Comparison of ENCODE assay signal across 16 mouse cellular contexts in genomic region chr7:68012123-68012474, GRCm38 (mm10). TPM values are rescaled to one million over a fixed set of nuclear protein-coding genes. Genes with fewer than 3 reads are reported as not detected.
DNase-seq lines count a peak whose midpoint lies in the region; ATAC-seq and TF ChIP-seq lines count a peak whose summit lies in the region.
"Had no signal": no experiment of that assay in that cellular context is flagged by ENCODE, and none has a peak within 500 bp of the region (broad histone marks: within the 10 kb centered on the region; RNA-seq: fewer than 3 reads in every experiment).

No protein-coding gene starts in this region.

- H3K27me3 ChIP-seq in hindbrain, embryonic 10.5 days (ENCODE audit: insufficient read depth, poor library complexity, severe bottlenecking) = no peaks in the 10 kb centered on the region
- H3K27me3 ChIP-seq in hindbrain, embryonic 13.5 days = no peaks in the 10 kb centered on the region
- H3K27me3 ChIP-seq in liver, postnatal 0 days (ENCODE audit: insufficient read depth, low read length) = no peaks in the 10 kb centered on the region
- no peaks in the 10 kb centered on the region for H3K27me3 ChIP-seq in liver, embryonic 11.5 days (replicated peaks; ENCODE audit: control insufficient read depth, insufficient read depth, low read length)
- no peaks in the 10 kb centered on the region for H3K27me3 ChIP-seq in forebrain, embryonic 16.5 days (replicated peaks; ENCODE audit: control insufficient read depth, insufficient read depth, low read length)
- H3K27me3 ChIP-seq: embryonic facial prominence, embryonic 13.5 days; forebrain, embryonic 13.5 days had no signal

- H3K36me3 ChIP-seq in hindbrain, embryonic 10.5 days = peaks cover 72% of the 10 kb centered on the region
- H3K36me3 ChIP-seq in hindbrain, embryonic 13.5 days = peaks cover 27% of the 10 kb centered on the region
- no peaks in the 10 kb centered on the region for H3K36me3 ChIP-seq in liver, postnatal 0 days (replicated peaks; ENCODE audit: insufficient read depth, low read length)
- H3K36me3 ChIP-seq in liver, embryonic 11.5 days (ENCODE audit: control insufficient read depth, insufficient read depth, low read length) = peaks cover 12% of the 10 kb centered on the region; the same call in 1 of the 2 replicates
- 0 out of 2 replicates have a peak, but pooled peaks cover 4% of the 10 kb centered on the region for H3K36me3 ChIP-seq in forebrain, embryonic 16.5 days (ENCODE audit: control insufficient read depth, insufficient read depth)

- 59% methylated on average over 6 of the region's 6 CpGs for WGBS in hindbrain, embryonic 10.5 days
- 56% methylated on average over 6 of the region's 6 CpGs for WGBS in hindbrain, embryonic 13.5 days
- 44% methylated on average over 6 of the region's 6 CpGs for WGBS in liver, postnatal 0 days (ENCODE audit: insufficient replicate concordance)
- WGBS in liver, embryonic 11.5 days = 28% methylated on average over 6 of the region's 6 CpGs
- WGBS in forebrain, embryonic 16.5 days = 57% methylated on average over 6 of the region's 6 CpGs

- H3K4me3 ChIP-seq in hindbrain, embryonic 10.5 days = no peak overlapping the region
- H3K4me3 ChIP-seq in hindbrain, embryonic 13.5 days = no peak overlapping the region
- H3K4me3 ChIP-seq in liver, postnatal 0 days (ENCODE audit: low read depth, low read length) = no peak overlapping the region
- H3K4me3 ChIP-seq in liver, embryonic 11.5 days (ENCODE audit: low read depth, low read length) = no peak overlapping the region
- no peak overlapping the region for H3K4me3 ChIP-seq in forebrain, embryonic 16.5 days (replicated peaks; ENCODE audit: low read length)
- H3K4me3 ChIP-seq: embryonic facial prominence, embryonic 13.5 days; forebrain, embryonic 13.5 days; midbrain, embryonic 10.5 days had no signal

- H3K4me2 ChIP-seq in hindbrain, embryonic 13.5 days = no peak overlapping the region
- no peak overlapping the region for H3K4me2 ChIP-seq in liver, postnatal 0 days (ENCODE audit: low read depth, low read length)
- peak overlapping the region; percentile 49 for H3K4me2 ChIP-seq in liver, embryonic 11.5 days
- no peak overlapping the region for H3K4me2 ChIP-seq in forebrain, embryonic 16.5 days (ENCODE audit: low read length)
- H3K4me2 ChIP-seq: embryonic facial prominence, embryonic 13.5 days; forebrain, embryonic 13.5 days; hindbrain, embryonic 14.5 days had no signal

- DNase-seq in adrenal gland, postnatal 36 days = peak; percentile 27 to 28
- no peak for DNase-seq in adrenal gland, postnatal 4 days (ENCODE audit: low spot score in 2 of 2)
- no peak for DNase-seq in hindbrain, embryonic 10.5 days (ENCODE audit: low spot score)
- peak; percentile 24 for DNase-seq in liver
- no peak for DNase-seq in liver, postnatal 0 days
- DNase-seq in liver, embryonic 11.5 days (ENCODE audit: low spot score) = no peak
- DNase-seq: cerebellum, postnatal 14 days; gastrocnemius, postnatal 10 days; kidney, adult 8-10 months; thymus, postnatal 36 days had no signal

- H3K27ac ChIP-seq in hindbrain, embryonic 10.5 days = 0 out of 2 replicates have a peak overlapping the region, but pooled peaks have one; percentile 56
- no peak overlapping the region; the same call in 1 of the 2 replicates for H3K27ac ChIP-seq in hindbrain, embryonic 13.5 days
- H3K27ac ChIP-seq in liver, postnatal 0 days (ENCODE audit: low read depth) = no peak overlapping the region
- H3K27ac ChIP-seq in liver, embryonic 11.5 days (ENCODE audit: low read depth, low read length) = peak overlapping the region; percentile 92
- H3K27ac ChIP-seq in forebrain, embryonic 16.5 days (ENCODE audit: low read length) = no peak overlapping the region
- H3K27ac ChIP-seq: embryonic facial prominence, embryonic 13.5 days; forebrain, embryonic 13.5 days; hindbrain, embryonic 14.5 days; midbrain, embryonic 10.5 days had no signal

- ATAC-seq in hindbrain, embryonic 13.5 days (ENCODE audit: low FRiP score) = no peak
- ATAC-seq in liver, postnatal 0 days = no peak
- no peak for ATAC-seq in liver, embryonic 11.5 days (replicated peaks; ENCODE audit: low FRiP score)
- no peak for ATAC-seq in forebrain, embryonic 16.5 days
- ATAC-seq: forebrain, embryonic 13.5 days had no signal

- H3K4me1 ChIP-seq in hindbrain, embryonic 10.5 days (replicated peaks) = peaks cover 49% of the 10 kb centered on the region
- peaks cover 40% of the 10 kb centered on the region for H3K4me1 ChIP-seq in hindbrain, embryonic 13.5 days (replicated peaks)
- peaks cover 22% of the 10 kb centered on the region for H3K4me1 ChIP-seq in liver, postnatal 0 days (ENCODE audit: insufficient read depth)
- peaks cover 52% of the 10 kb centered on the region for H3K4me1 ChIP-seq in liver, embryonic 11.5 days (replicated peaks; ENCODE audit: control insufficient read depth, insufficient read depth, low read length)
- H3K4me1 ChIP-seq in forebrain, embryonic 16.5 days (replicated peaks; ENCODE audit: control insufficient read depth, insufficient read depth, low read length) = peaks cover 10% of the 10 kb centered on the region; the same call in 1 of the 2 replicates

- peaks cover 9% of the 10 kb centered on the region for H3K9me3 ChIP-seq in hindbrain, embryonic 10.5 days
- H3K9me3 ChIP-seq in hindbrain, embryonic 13.5 days = no peaks in the 10 kb centered on the region
- H3K9me3 ChIP-seq in liver, postnatal 0 days (ENCODE audit: low read length) = peaks cover 8% of the 10 kb centered on the region
- 0 out of 2 replicates have a peak, but pooled peaks cover 4% of the 10 kb centered on the region for H3K9me3 ChIP-seq in liver, embryonic 11.5 days (ENCODE audit: control insufficient read depth, low read length)
- 0 out of 2 replicates have a peak, but pooled peaks cover 3% of the 10 kb centered on the region for H3K9me3 ChIP-seq in forebrain, embryonic 16.5 days (ENCODE audit: control insufficient read depth, low read length)
- H3K9me3 ChIP-seq: embryonic facial prominence, embryonic 13.5 days; forebrain, embryonic 13.5 days had no signal

- TF ChIP-seq EP300 in liver, postnatal 0 days (IDR thresholded peaks at IDR 0.05; ENCODE audit: low read depth) = no peak

- no peak for TF ChIP-seq CTCF in liver, postnatal 0 days (IDR thresholded peaks at IDR 0.05; ENCODE audit: low read depth)

- H3K9ac ChIP-seq in hindbrain, embryonic 13.5 days = no peak overlapping the region
- H3K9ac ChIP-seq in liver, postnatal 0 days (replicated peaks) = no peak overlapping the region
- peak overlapping the region; percentile 6; the same call in 1 of the 2 replicates for H3K9ac ChIP-seq in liver, embryonic 11.5 days (ENCODE audit: low read depth, low read length)
- no peak overlapping the region for H3K9ac ChIP-seq in forebrain, embryonic 16.5 days (replicated peaks; ENCODE audit: low read depth, low read length)
- H3K9ac ChIP-seq: embryonic facial prominence, embryonic 13.5 days; forebrain, embryonic 13.5 days; hindbrain, embryonic 14.5 days had no signal

RNA-seq across cellular contexts. Expression of gene Igf1r, which starts 59.5 kb away (rescaled TPM):
- 10 to 100 TPM; 74.1 to 87.4 TPM for total RNA-seq in adrenal gland, postnatal 36 days (2021)
- total RNA-seq in adrenal gland, postnatal 4 days (2021) = 10 to 100 TPM; 71.9 to 75.8 TPM
- polyA plus RNA-seq in hindbrain, embryonic 10.5 days (2016; fragmentation: Nextera tagmentation; extraction: Ambion mirVana) = 19.7 and 24.9 TPM in 2 replicates
- polyA plus RNA-seq in hindbrain, embryonic 13.5 days (2015; fragmentation: Nextera tagmentation; extraction: Ambion mirVana) = 24.9 and 26.8 TPM in 2 replicates
- polyA plus RNA-seq in liver, postnatal 0 days (2015; fragmentation: Nextera tagmentation; extraction: Ambion mirVana) = 2.7 and 2.9 TPM in 2 replicates
- 9.2 and 10.2 TPM in 2 replicates for polyA plus RNA-seq in liver, embryonic 11.5 days (2014; fragmentation: Nextera tagmentation; extraction: Ambion mirVana)
- 25.2 and 27.1 TPM in 2 replicates for polyA plus RNA-seq in forebrain, embryonic 16.5 days (2015; fragmentation: Nextera tagmentation; extraction: Ambion mirVana)

Comparison
In these comparisons a context has a peak if more than half of its experiments do, and no peak if none do; other contexts are left out.
1. DNase-seq: peak in adrenal gland, postnatal 36 days (2 of 2) and liver (single experiment); none in adrenal gland, postnatal 4 days (0 of 2), hindbrain, embryonic 10.5 days (single experiment), liver, postnatal 0 days (single experiment) and liver, embryonic 11.5 days (single experiment).
2. H3K27ac ChIP-seq: peak in hindbrain, embryonic 10.5 days (single experiment) and liver, embryonic 11.5 days (single experiment); none in hindbrain, embryonic 13.5 days (single experiment), liver, postnatal 0 days (single experiment) and forebrain, embryonic 16.5 days (single experiment).